Comparison of ENCODE assay signal across 10 mouse cellular contexts in genomic region chr8:83342693-83343092, GRCm38 (mm10).
A peak's percentile ranks its signal among the peaks of the same experiment; 100 is the strongest.
DNase-seq lines count a peak whose midpoint lies in the region.
"Had no signal": no experiment of that assay in that cellular context is flagged by ENCODE, and none has a peak within 500 bp of the region (broad histone marks: within the 10 kb centered on the region; RNA-seq: fewer than 3 reads in every experiment).

No protein-coding gene starts in this region.

- DNase-seq in cerebellum, postnatal 10 days: peak; percentile 26 to 45
- no peak for DNase-seq in cerebellum, adult 11 months
- peak; percentile 17 for DNase-seq in kidney, postnatal 14 days
- no peak for DNase-seq in kidney, postnatal 25 days
- DNase-seq in A20 (ENCODE audit: low read depth, low spot score): peak; percentile 34
- peak; percentile 63 for DNase-seq in embryo, embryonic 11 days
- no peak for DNase-seq in testis, postnatal 10 days (ENCODE audit: low spot score)
- DNase-seq in thymus, postnatal 25 days: no peak
- DNase-seq: cerebellum, adult 11-12 months; gastrocnemius, postnatal 36 days had no signal

Comparison
In these comparisons a context has a peak if more than half of its experiments do, and no peak if none do; other contexts are left out.
1. DNase-seq: peak in cerebellum, postnatal 10 days (2 of 2), kidney, postnatal 14 days (single experiment), A20 (single experiment) and embryo, embryonic 11 days (single experiment); none in cerebellum, adult 11 months (single experiment), kidney, postnatal 25 days (0 of 2), testis, postnatal 10 days (single experiment) and thymus, postnatal 25 days (single experiment).